Mouse (Mus musculus) embryonic fibroblast, embryonic 13.5 days (primary cell): ENCODE results near the gene Anapc13. TPM values are rescaled to one million over a fixed set of nuclear protein-coding genes. Genes with fewer than 3 reads are reported as not detected.

Experiments used
- H3K27ac ChIP-seq: 2 replicates; pipeline ENCODE4 v1.5.1; 2012; ENCODE audit warnings: low read length, control low read depth, inconsistent platforms; ENCODE audit not compliant: insufficient read depth
- H3K4me1 ChIP-seq: 2 replicates; pipeline ENCODE4 v1.6.1; 2011; ENCODE audit warnings: low read length; ENCODE audit not compliant: control insufficient read depth, insufficient read depth
- H3K4me3 ChIP-seq: 2 replicates; pipeline ENCODE4 v1.5.1; 2011; ENCODE audit warnings: mild to moderate bottlenecking, control low read depth, low read length; ENCODE audit not compliant: insufficient read depth
- CTCF ChIP-seq: IDR thresholded peaks from 2 replicates; pipeline ENCODE4 v1.5.1; 2011; ENCODE audit warnings: mild to moderate bottlenecking, control low read depth, low read length, moderate library complexity, borderline replicate concordance; ENCODE audit not compliant: insufficient read depth
- POLR2A ChIP-seq: IDR thresholded peaks from 2 replicates; pipeline ENCODE4 v1.6.1; 2011; ENCODE audit warnings: low read depth, mild to moderate bottlenecking, control low read depth, low read length, moderate library complexity
- polyA plus RNA-seq: library from polyadenylated mRNA; stranded (reverse); fragments of >200 nt; gene quantifications from 2 replicates; pipeline ENCODE4 v1.2.4, GENCODE M21; 2011; ENCODE audit warnings: low read depth; ENCODE audit not compliant: missing spikeins, insufficient read length

Gene Anapc13
- polyA plus RNA-seq: 44.9 and 51.4 TPM in 2 replicates

DNA sequence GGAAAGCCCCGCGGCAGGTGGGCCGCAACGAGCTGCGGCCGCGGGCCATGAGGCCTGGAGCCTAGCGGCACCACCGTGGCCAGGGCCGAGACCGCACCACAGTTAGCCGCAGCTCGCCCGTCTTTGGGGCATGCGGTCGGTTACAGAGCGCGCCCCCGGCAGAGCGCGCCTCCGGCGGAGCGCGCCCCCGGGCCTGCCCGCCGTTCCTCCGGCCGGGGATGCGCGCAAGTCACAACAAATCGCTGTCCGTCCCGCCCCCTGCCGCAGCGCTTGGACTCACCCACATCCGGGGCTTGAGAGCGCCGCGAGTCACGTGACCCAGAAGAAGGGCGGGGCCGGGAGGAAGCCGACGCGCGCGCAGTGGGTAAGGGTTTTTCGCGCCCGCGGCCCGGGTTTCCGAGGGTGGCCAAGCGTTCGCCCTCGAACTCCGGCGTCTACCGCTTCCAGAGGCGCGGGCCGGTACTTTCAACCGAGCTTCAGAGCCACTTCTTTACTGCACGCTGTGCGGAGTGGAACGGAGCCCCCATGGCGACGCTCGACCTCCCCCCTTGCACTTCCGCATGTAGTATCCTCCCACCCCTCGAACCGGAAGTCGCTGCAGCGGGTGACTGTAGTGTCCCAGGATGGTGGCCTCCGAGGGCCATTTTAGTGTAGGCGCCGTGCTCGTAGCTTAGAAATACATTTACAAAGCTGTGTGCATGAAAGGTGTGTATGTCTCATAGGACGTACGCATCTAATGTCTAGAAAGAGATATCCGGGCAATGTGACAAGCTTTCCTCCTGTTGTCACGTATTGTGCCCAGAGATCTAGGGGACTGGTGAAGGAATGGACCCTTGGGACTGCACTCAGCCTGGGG, at the start of gene Anapc13, which contains the start of gene Cep63:
Gene Anapc13 (plus strand): TSS at position 314 of the 856 bp plus-strand sequence.
Gene Cep63 (minus strand): TSS at position 552 of the 856 bp plus-strand sequence.
- TF ChIP-seq CTCF: no peak
- peak; percentile 69 for TF ChIP-seq POLR2A
- peaks cover 10% of the 10 kb centered on the region for H3K4me1 ChIP-seq
- H3K4me3 ChIP-seq: peak within 1 kb of the TSS; percentile 92
- H3K27ac ChIP-seq: peak within 1 kb of the TSS; percentile 94

DNA sequence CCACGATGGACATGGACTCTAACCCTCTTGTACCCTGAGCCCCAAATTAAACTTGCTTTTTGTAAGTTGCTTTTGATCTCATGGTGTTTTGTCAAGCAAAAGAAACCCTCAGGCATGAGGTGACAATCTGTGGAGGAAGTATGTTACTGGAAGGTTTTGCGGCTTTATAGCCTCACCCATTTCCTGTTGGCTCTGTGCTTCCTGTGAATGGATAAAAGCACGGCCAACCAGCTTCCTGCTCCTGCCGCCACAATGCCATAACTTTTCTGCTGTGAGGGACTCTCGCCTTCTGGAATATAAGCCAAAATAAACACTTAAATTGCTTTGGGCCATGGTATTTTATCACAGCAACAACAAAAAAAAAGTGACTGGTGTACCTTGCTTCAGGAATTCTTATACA, 48.6 kb upstream of the Anapc13 start:
- Histone ChIP-seq H3K4me3 (no peak overlapping the region), H3K4me1 (no peaks in the 10 kb centered on the region), H3K27ac (no peak overlapping the region)
- no peak for TF ChIP-seq POLR2A
- TF ChIP-seq CTCF: no peak

DNA sequence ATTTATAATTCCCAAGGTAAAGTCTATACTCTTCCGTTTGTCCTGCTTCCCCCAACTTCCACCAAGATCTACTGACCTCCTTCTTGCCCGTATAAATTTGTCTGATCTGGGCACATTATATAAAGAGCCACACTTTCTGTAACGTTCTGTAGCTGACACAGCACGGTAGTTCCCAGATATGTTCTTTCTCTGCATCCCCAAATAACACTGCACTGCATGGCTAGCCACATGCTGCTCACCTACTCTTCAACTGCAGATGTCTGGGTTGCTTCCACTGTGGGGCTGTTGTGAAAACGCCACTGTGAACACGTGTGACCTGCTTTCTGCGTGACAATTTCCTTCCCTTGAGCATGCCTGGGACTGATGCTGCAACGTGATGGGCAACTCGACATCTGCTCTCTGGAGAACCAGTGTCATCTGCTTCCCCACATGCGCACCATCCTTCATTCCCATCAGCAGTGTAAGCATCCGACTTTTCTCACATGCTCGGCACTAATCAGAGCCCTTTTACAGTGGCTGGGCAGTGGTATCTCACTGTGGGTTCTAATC, 44.1 kb upstream of the Anapc13 start:
- TF ChIP-seq POLR2A (no peak), CTCF (no peak)
- H3K27ac ChIP-seq: no peak overlapping the region
- H3K4me3 ChIP-seq: no peak overlapping the region
- no peaks in the 10 kb centered on the region for H3K4me1 ChIP-seq

DNA sequence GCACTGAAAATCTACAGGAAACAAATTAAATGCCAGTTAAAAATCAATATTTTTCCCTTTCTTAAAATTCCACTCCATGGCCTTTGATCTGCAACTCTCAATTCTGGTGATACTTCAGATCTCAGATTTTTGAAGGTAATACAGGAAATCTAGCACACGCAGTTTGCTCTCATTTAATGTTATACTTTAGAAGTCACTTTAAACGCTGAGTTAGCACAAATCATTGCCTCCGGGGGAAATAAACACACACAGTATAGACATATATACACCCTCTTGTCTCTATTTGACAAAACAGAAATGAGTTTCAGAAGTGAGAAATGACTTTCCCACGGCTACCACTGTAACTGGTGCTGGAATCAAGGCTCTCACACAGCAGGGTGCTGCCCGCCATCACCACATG, 38.7 kb upstream of the Anapc13 start:
- H3K4me1 ChIP-seq: no peaks in the 10 kb centered on the region
- no peak overlapping the region for H3K27ac ChIP-seq
- H3K4me3 ChIP-seq: no peak overlapping the region
- TF ChIP-seq CTCF: no peak
- TF ChIP-seq POLR2A: no peak

DNA sequence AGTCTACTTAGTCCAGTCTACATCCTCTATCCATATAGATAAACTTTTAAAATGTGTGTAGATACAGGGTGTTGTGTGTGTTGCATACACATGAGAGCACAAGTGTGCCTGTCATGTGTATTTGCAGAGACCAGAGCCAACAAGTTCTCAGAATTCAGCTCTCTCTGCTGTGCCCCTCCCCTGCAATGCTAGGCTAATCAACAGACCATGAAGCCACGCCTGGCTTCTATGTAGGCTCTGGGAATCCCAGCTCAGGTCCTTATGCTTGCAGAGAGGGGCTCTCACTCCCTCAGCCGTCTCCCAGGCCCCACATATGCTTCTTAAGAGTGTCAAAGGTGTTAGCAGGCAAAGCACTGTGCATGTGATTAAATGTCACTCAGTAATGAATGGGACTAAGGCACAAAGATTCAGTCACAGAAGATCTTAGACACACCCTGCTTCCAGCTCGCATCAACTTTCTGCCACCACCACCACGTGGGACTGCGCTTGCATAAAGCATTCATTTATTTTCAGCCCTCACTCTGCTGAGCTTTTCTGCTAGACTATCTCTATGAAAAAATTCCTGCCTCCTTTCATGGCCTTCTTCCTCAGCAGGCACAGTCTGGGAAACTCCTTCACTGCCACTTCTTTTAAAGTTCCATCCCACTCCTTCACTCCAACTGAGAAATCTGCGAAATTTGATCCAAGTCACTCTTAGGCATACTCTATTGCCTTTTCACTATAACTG, 31.3 kb upstream of the Anapc13 start:
- no peak overlapping the region for H3K27ac ChIP-seq
- TF ChIP-seq POLR2A: no peak
- TF ChIP-seq CTCF: no peak
- H3K4me3 ChIP-seq: no peak overlapping the region
- H3K4me1 ChIP-seq: no peaks in the 10 kb centered on the region

DNA sequence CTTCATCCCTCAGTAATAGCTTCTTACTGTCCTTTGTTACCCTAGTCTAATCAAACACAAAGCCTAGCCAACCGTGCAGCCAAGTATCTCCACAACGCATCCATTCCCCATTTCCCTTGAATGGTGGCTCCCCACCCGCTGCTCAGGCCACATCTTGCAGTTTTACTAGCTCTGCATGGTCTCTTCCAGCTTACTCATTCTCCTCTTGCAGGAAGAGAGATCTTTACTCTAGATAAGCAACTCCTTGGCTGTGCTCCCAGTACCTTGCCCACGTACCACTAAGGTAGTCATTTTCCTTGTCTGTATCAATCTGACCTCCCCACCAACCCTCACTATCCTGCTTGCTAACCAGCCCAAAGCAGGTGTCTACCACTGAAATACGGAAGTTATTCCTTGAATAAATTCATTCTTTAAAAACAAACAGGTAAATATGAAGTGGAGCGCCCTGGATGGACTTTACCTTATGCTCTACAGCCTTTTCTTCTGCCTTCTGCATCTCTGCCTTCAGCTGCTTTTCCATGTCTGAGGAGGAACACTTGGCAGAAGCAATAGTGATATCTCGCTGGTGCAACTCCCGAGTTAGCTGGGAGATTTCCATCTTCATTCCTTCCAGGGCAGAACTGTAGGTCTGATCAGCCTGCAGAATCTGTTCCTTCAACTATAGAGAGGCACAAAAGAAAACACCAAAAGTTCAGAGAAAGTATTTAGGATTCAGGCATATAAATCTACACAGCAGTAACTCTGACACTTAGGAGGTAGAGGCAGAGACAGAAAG, 30.2 kb upstream of the Anapc13 start:
- no peak overlapping the region for H3K27ac ChIP-seq

DNA sequence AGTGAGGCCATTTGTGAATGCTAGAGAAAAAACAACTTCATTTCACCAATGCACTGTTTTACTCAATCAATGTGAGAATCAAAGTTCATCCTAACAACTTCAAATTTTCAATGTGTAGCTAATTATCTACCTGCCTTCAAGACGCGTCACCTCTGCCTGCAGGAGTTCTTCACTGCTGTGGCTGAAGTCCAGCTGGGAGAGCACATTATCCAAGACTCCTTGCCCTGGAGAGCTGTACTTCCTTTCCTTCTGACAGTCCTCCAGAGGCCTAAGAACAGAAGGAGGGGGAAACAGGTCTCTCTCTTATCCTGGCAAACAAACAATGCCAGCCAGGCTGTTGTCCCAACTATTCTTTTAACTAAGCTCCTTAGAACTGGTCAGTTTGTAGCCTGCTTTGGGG, 24.9 kb upstream of the Anapc13 start:
- Histone ChIP-seq H3K4me3 (no peak overlapping the region), H3K27ac (no peak overlapping the region), H3K4me1 (no peaks in the 10 kb centered on the region)
- no peak for TF ChIP-seq POLR2A
- TF ChIP-seq CTCF: no peak

More for the DNA sequence above, 30.2 kb upstream of the Anapc13 start:
- Histone ChIP-seq H3K4me3 (no peak overlapping the region), H3K4me1 (no peaks in the 10 kb centered on the region)
- TF ChIP-seq CTCF (no peak), POLR2A (no peak)

DNA sequence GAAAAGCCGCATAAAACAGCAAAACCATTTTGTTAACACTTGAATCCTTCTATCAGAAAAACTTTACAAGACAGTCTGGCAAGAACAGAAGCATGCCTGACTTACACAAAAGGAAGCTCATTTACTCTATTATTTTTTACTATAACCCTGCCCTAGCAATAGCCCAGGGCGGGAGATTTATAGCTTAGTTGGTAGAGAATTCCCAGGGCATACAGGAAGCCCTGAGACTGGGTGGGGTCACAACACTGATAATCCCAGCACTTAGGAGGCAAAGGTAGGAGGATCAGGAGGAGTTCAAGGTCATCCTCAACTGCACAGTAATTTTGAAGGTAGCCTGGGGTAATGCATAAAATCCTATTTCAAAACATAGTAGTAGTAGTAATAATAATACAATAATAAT, 24.4 kb upstream of the Anapc13 start:
- Histone ChIP-seq H3K27ac (no peak overlapping the region), H3K4me3 (no peak overlapping the region), H3K4me1 (no peaks in the 10 kb centered on the region)
- TF ChIP-seq CTCF (no peak), POLR2A (no peak)

DNA sequence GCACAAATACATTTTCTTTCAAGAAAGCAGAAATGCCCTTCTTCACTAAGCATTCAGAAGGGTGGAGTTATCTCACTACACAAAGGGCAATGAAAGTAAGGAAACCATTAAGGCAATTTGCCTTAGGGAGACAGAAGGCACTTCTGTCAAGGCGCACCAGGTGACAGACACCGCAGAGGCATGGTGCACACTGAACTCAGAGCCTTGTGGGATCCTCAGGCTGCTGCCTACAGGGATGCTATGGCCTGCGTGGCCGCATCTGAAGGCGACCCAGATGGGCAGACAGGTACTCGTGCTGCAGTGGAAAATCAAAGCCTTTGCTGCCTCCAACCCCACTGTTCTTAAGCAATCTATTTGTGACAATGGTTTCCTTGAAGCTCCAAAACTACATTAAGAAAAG, 20.9 kb upstream of the Anapc13 start:
- no peak for TF ChIP-seq POLR2A
- TF ChIP-seq CTCF: no peak
- Histone ChIP-seq H3K27ac (no peak overlapping the region), H3K4me3 (no peak overlapping the region), H3K4me1 (no peaks in the 10 kb centered on the region)

DNA sequence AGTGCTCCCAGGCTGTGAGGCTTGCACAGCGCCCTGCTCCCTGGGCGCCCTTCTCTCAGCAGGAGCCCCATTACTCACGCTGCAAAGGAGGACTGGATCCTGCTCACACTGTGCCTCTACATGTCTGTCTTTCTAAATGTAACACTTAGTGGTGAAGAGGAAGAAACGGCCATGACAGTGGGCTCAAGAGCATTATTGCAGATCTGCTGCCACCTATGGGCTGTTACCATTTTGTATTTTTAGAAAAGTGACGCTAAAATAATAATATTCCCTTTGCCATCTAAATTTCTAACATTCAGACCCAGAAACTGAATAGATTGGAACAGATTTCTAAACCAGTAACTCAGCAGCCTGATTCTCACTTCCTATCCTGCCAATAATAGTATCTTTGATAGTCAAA, 18.6 kb upstream of the Anapc13 start:
- no peaks in the 10 kb centered on the region for H3K4me1 ChIP-seq
- H3K27ac ChIP-seq: no peak overlapping the region
- no peak for TF ChIP-seq POLR2A
- no peak for TF ChIP-seq CTCF
- no peak overlapping the region for H3K4me3 ChIP-seq
